Mouse (Mus musculus): ENCODE data around the gene Tex261. TPM values are rescaled to one million over a fixed set of nuclear protein-coding genes. Genes with fewer than 3 reads are reported as not detected.

Tex261 gene
- polyA plus RNA-seq (2014; fragmentation: Nextera tagmentation; extraction: Ambion mirVana): 56.7 and 57.7 TPM in 2 replicates

DNA sequence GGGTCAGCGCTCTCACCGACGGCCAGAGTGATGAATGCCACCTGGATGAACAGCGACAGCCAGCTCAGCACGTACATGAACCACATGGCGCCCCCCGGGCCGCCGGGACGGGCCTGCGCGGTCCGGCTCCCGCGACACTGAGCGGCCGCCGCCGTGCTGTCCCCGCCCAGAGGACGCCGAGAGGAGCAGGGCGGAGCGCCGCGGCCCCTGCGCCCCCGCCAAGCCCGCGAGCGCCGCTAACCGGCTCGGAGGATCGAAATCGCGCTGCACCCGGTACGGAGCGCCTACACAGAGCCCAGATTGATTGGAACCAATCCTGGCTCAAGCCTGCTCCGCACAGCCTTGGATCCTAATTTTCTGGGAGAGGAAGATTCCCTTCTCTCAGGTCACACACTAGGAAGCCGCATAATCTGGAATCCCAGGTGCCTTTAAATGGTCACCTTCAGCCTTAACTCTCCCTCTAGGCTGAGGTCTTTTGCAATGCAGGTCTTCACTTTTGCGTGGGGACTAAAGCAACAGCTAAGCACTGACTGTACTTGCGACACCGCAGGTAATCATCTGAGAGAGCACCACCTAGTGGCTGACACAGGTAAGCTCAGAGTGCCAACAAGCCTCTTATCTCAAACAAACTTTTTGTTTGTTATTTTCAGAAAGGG lies at the start of gene Tex261:
Tex261 (minus strand) TSS at position 176 of the 656 bp plus-strand sequence.
- WGBS: under 1% methylated on average over 43 of the region's 45 CpGs
- ATAC-seq (ENCODE audit: insufficient read depth, low FRiP score, low TSS enrichment) (peak; percentile 90), DNase-seq (ENCODE audit: low spot score) (peak; percentile 93)
- peak within 1 kb of the TSS; percentile 75 for H3K27ac ChIP-seq (ENCODE audit: low read depth, low read length)
- peaks cover 11% of the 10 kb centered on the region for H3K4me1 ChIP-seq (ENCODE audit: control insufficient read depth, insufficient read depth, low read length)
- H3K27me3 ChIP-seq (ENCODE audit: control insufficient read depth, insufficient read depth, low read length): no peaks in the 10 kb centered on the region
- peak within 1 kb of the TSS; percentile 91 for H3K4me3 ChIP-seq (ENCODE audit: low read depth, low read length)
- no peaks in the 10 kb centered on the region for H3K9me3 ChIP-seq (ENCODE audit: control insufficient read depth, low read length)
- H3K4me2 ChIP-seq (ENCODE audit: low read depth): peak within 1 kb of the TSS; percentile 81
- H3K36me3 ChIP-seq (ENCODE audit: control insufficient read depth, insufficient read depth, low read length): peaks cover 2% of the 10 kb centered on the region; the same call in 1 of the 2 replicates
- peak within 1 kb of the TSS; percentile 92 for H3K9ac ChIP-seq (ENCODE audit: low read length)

DNA sequence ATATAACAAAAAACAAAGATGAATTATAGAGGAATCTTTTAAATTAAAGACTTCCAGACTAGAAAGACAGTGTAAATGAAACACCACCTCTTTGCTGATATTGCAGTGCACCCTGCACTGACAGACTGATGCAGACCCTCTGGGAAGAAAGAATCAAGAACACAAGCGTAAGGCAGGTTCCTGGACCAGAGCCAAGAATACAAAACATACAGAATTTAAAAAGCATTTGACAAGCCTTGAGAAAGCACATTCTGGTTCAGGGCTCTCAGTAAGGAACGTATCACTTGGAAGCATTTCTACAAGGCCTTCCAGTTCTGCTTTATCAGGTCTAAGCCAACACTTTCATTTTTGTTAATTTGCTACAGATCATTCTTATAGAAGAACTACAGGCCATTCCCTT lies 46.2 kb upstream of the Tex261 start:
- no peaks in the 10 kb centered on the region for H3K4me1 ChIP-seq (ENCODE audit: control insufficient read depth, insufficient read depth, low read length)
- 81% methylated on average over 2 of the region's 2 CpGs for WGBS
- no peak for DNase-seq (ENCODE audit: low spot score)

DNA sequence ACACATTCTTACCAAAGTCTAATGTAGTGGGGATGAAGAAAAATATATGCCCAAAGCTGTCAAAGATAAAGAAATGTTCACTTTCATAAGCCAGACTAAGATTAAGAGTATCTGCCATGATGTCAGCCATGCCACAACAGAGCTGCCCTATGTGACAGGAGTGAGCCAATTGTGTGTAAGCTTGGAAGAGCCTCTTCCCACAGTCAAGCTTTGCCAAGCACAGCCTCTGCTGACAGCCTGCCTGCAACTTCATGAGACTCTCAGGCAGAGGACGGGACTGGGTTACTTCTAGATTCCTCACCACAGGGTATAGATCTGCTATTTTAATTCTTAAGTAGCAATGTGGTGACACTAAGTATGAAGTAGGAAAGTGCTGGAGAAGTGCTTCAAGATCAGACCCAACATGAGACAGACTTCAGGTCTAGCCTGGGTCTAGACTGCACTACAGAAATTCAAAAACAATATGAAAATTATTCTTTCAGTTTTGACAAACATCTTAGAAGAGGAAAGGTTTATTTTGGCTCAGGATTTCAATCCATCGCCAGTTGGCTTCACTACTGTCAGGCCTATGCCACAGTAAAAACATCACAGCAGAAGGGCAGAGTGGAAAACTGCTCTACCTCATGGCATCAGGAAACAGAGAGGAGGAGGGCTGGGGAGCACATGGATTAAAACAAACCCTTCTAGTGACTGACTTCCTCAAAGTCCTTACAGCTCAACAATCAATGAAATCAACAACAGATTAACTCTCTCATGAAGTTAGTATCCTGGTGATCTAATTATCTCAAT lies 45.3 kb upstream of the Tex261 start:
- Histone ChIP-seq H3K9ac (ENCODE audit: low read length) (no peak overlapping the region), H3K4me1 (ENCODE audit: control insufficient read depth, insufficient read depth, low read length) (no peaks in the 10 kb centered on the region), H3K36me3 (ENCODE audit: control insufficient read depth, insufficient read depth, low read length) (no peaks in the 10 kb centered on the region), H3K27ac (ENCODE audit: low read depth, low read length) (no peak overlapping the region), H3K9me3 (ENCODE audit: control insufficient read depth, low read length) (peaks cover 5% of the 10 kb centered on the region; the same call in 1 of the 2 replicates), H3K4me2 (ENCODE audit: low read depth) (no peak overlapping the region), H3K4me3 (ENCODE audit: low read depth, low read length) (no peak overlapping the region), H3K27me3 (ENCODE audit: control insufficient read depth, insufficient read depth, low read length) (no peaks in the 10 kb centered on the region)
- WGBS: 80% methylated on average over 2 of the region's 2 CpGs
- ATAC-seq (ENCODE audit: insufficient read depth, low FRiP score, low TSS enrichment): no peak
- no peak for DNase-seq (ENCODE audit: low spot score)

More for the DNA sequence above, 46.2 kb upstream of the Tex261 start:
- ATAC-seq (ENCODE audit: insufficient read depth, low FRiP score, low TSS enrichment): no peak
- H3K27me3 ChIP-seq (ENCODE audit: control insufficient read depth, insufficient read depth, low read length): no peaks in the 10 kb centered on the region
- H3K4me3 ChIP-seq (ENCODE audit: low read depth, low read length): no peak overlapping the region
- H3K9ac ChIP-seq (ENCODE audit: low read length): no peak overlapping the region
- H3K36me3 ChIP-seq (ENCODE audit: control insufficient read depth, insufficient read depth, low read length): no peaks in the 10 kb centered on the region; the same call in 1 of the 2 replicates
- peaks cover 5% of the 10 kb centered on the region; the same call in 1 of the 2 replicates for H3K9me3 ChIP-seq (ENCODE audit: control insufficient read depth, low read length)
- H3K4me2 ChIP-seq (ENCODE audit: low read depth): no peak overlapping the region
- no peak overlapping the region for H3K27ac ChIP-seq (ENCODE audit: low read depth, low read length)

DNA sequence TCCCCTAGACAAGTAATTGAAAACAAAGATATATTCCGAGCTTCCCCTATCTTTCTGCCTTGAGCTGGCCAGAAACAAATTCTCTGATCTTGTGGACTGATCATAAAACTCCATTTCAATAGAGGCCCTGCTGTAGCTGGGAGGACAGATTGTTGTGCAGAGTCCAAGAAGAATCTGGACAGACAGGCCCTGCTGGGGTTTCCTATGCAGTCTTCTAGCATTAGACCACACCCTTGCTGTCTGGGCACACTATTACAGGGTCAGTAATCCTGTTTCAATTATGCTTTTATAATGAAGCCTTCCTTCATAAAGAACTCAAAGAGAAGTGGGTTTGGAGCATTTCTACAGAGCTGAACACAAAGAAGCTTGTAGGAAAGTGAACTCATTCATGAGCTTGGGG lies 43.4 kb upstream of the Tex261 start:
- no peak overlapping the region for H3K4me3 ChIP-seq (ENCODE audit: low read depth, low read length)
- no peaks in the 10 kb centered on the region for H3K4me1 ChIP-seq (ENCODE audit: control insufficient read depth, insufficient read depth, low read length)
- H3K27ac ChIP-seq (ENCODE audit: low read depth, low read length): no peak overlapping the region
- no peak for ATAC-seq (ENCODE audit: insufficient read depth, low FRiP score, low TSS enrichment)
- H3K36me3 ChIP-seq (ENCODE audit: control insufficient read depth, insufficient read depth, low read length): no peaks in the 10 kb centered on the region
- no peak for DNase-seq (ENCODE audit: low spot score)
- H3K4me2 ChIP-seq (ENCODE audit: low read depth): no peak overlapping the region
- H3K9me3 ChIP-seq (ENCODE audit: control insufficient read depth, low read length): peaks cover 5% of the 10 kb centered on the region; the same call in 1 of the 2 replicates
- 97% methylated on average over 1 of the region's 1 CpGs for WGBS
- no peaks in the 10 kb centered on the region for H3K27me3 ChIP-seq (ENCODE audit: control insufficient read depth, insufficient read depth, low read length)
- H3K9ac ChIP-seq (ENCODE audit: low read length): no peak overlapping the region

DNA sequence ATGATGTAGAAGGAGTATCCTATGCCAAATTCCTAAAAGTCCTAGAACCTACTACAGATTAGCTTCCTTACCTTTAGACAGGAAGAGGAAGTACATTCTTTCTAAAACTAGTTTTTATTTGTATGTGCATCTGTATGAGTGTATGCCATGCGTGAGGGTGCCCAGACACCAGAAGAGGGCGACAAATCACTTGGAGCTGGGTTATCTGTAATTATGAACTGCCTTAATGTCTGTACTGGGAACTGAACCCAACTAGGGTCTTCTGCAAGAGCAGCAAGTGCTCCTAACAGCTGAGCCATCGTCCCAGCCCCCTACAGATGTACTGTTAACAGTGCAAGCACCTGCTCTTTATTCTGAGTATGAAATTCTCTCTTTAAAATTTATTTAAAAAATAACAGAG lies 40.2 kb upstream of the Tex261 start:
- H3K27ac ChIP-seq (ENCODE audit: low read depth, low read length): no peak overlapping the region
- WGBS: 93% methylated on average over 3 of the region's 3 CpGs
- H3K4me3 ChIP-seq (ENCODE audit: low read depth, low read length): no peak overlapping the region
- no peaks in the 10 kb centered on the region for H3K4me1 ChIP-seq (ENCODE audit: control insufficient read depth, insufficient read depth, low read length)
- H3K36me3 ChIP-seq (ENCODE audit: control insufficient read depth, insufficient read depth, low read length): no peaks in the 10 kb centered on the region; the same call in 1 of the 2 replicates
- ATAC-seq (ENCODE audit: insufficient read depth, low FRiP score, low TSS enrichment): no peak
- DNase-seq (ENCODE audit: low spot score): no peak
- no peaks in the 10 kb centered on the region for H3K27me3 ChIP-seq (ENCODE audit: control insufficient read depth, insufficient read depth, low read length)
- peaks cover 5% of the 10 kb centered on the region; the same call in 1 of the 2 replicates for H3K9me3 ChIP-seq (ENCODE audit: control insufficient read depth, low read length)
- H3K4me2 ChIP-seq (ENCODE audit: low read depth): no peak overlapping the region
- no peak overlapping the region for H3K9ac ChIP-seq (ENCODE audit: low read length)

DNA sequence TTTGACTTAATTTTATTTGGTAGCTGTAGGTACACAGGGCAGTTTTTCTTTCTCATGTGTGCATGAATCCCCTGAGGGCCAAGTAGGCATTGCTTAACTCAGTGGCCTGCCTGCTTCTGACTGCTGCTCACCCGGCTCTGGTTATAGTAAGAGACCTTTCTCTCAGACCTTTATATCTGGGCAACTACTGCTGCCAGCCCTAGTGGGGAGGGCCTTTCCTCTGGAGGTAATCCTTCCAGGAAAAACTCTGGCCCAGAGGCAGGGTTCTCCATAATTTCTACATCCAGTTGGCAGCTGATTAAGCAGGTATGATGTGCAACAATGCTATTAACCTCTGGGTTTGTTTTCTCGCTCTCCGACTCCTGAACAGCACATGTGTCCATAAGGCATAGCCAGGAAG lies 27.2 kb upstream of the Tex261 start:
- no peak overlapping the region for H3K27ac ChIP-seq (ENCODE audit: low read depth, low read length)
- no peak overlapping the region for H3K9ac ChIP-seq (ENCODE audit: low read length)
- DNase-seq (ENCODE audit: low spot score): no peak
- no peak overlapping the region for H3K4me3 ChIP-seq (ENCODE audit: low read depth, low read length)
- no peaks in the 10 kb centered on the region for H3K27me3 ChIP-seq (ENCODE audit: control insufficient read depth, insufficient read depth, low read length)
- H3K4me1 ChIP-seq (ENCODE audit: control insufficient read depth, insufficient read depth, low read length): no peaks in the 10 kb centered on the region
- ATAC-seq (ENCODE audit: insufficient read depth, low FRiP score, low TSS enrichment): no peak
- WGBS: 90% methylated on average over 3 of the region's 3 CpGs
- H3K36me3 ChIP-seq (ENCODE audit: control insufficient read depth, insufficient read depth, low read length): peaks cover 8% of the 10 kb centered on the region
- no peak overlapping the region for H3K4me2 ChIP-seq (ENCODE audit: low read depth)
- no peaks in the 10 kb centered on the region for H3K9me3 ChIP-seq (ENCODE audit: control insufficient read depth, low read length)

DNA sequence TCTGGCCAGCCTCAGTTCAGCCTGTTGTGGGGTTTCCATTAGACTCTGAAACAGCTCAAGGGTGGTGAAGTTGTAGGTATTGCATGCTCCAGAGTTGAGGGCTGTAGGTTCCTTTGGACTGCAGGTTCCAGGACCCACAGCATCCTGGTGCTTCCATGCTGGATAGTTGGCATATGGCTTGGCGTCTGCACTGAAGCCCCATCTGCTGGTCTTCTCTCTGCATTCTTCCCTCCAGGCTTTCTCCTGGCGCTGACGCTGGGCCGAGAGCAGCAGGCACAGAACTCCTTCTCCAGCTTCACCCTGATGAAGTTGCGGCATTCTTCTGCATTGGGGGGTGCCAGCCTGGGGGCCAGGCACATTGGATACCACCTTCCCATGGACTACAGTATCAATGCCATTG lies 26.4 kb upstream of the Tex261 start:
- 90% methylated on average over 5 of the region's 5 CpGs for WGBS
- peaks cover 8% of the 10 kb centered on the region for H3K36me3 ChIP-seq (ENCODE audit: control insufficient read depth, insufficient read depth, low read length)

DNA sequence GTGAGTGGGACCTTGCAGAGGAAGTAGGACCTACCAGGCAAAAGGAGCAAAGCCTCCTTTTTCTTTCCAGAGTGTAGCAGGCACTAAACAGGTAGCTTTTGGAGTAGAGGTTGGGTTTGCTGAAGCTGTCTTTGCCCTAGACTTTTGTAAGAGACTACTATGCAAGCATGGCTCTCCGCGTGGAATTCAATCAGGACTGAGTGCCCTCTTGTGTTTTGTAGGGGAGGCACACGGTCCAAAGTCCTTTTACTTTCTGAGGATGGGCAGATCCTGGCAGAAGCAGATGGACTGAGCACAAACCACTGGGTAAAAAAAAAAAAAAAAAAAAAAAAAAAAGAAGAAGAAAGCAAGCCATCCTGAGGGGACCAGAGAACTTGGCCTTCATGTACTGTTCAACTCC lies 21.1 kb upstream of the Tex261 start:
- H3K9me3 ChIP-seq (ENCODE audit: control insufficient read depth, low read length): no peaks in the 10 kb centered on the region
- 64% methylated on average over 3 of the region's 3 CpGs for WGBS
- no peak for DNase-seq (ENCODE audit: low spot score)
- H3K36me3 ChIP-seq (ENCODE audit: control insufficient read depth, insufficient read depth, low read length): peaks cover 3% of the 10 kb centered on the region; the same call in 1 of the 2 replicates
- no peaks in the 10 kb centered on the region for H3K27me3 ChIP-seq (ENCODE audit: control insufficient read depth, insufficient read depth, low read length)
- 0 out of 2 replicates have a peak, but pooled peaks cover 7% of the 10 kb centered on the region for H3K4me1 ChIP-seq (ENCODE audit: control insufficient read depth, insufficient read depth, low read length)
- H3K27ac ChIP-seq (ENCODE audit: low read depth, low read length): no peak overlapping the region
- no peak for ATAC-seq (ENCODE audit: insufficient read depth, low FRiP score, low TSS enrichment)
- no peak overlapping the region for H3K4me3 ChIP-seq (ENCODE audit: low read depth, low read length)
- H3K4me2 ChIP-seq (ENCODE audit: low read depth): no peak overlapping the region
- H3K9ac ChIP-seq (ENCODE audit: low read length): no peak overlapping the region

More for the DNA sequence above, 26.4 kb upstream of the Tex261 start:
- no peak overlapping the region for H3K9ac ChIP-seq (ENCODE audit: low read length)
- H3K4me2 ChIP-seq (ENCODE audit: low read depth): no peak overlapping the region
- no peak overlapping the region for H3K4me3 ChIP-seq (ENCODE audit: low read depth, low read length)
- H3K9me3 ChIP-seq (ENCODE audit: control insufficient read depth, low read length): no peaks in the 10 kb centered on the region
- H3K27me3 ChIP-seq (ENCODE audit: control insufficient read depth, insufficient read depth, low read length): no peaks in the 10 kb centered on the region
- no peaks in the 10 kb centered on the region for H3K4me1 ChIP-seq (ENCODE audit: control insufficient read depth, insufficient read depth, low read length)
- ATAC-seq (ENCODE audit: insufficient read depth, low FRiP score, low TSS enrichment): no peak
- no peak for DNase-seq (ENCODE audit: low spot score)
- H3K27ac ChIP-seq (ENCODE audit: low read depth, low read length): no peak overlapping the region
